7 mouse cellular contexts compared by ENCODE assay signal in genomic region chr1:166048230-166048911, GRCm38 (mm10). TPM values are rescaled to one million over a fixed set of nuclear protein-coding genes. Genes with fewer than 3 reads are reported as not detected.
DNase-seq lines count a peak whose midpoint lies in the region; ATAC-seq and TF ChIP-seq lines count a peak whose summit lies in the region.

No protein-coding gene starts in this region.

- no peak for ATAC-seq in hindbrain, embryonic 11.5 days (ENCODE audit: low FRiP score)
- ATAC-seq in lung, embryonic 16.5 days (ENCODE audit: low read depth) = no peak
- ATAC-seq in neural tube, embryonic 15.5 days (ENCODE audit: low FRiP score) = peak; percentile 15; the same call in 1 of the 2 replicates

- H3K4me3 ChIP-seq in cortical plate, adult 2 months (ENCODE audit: insufficient read depth, low read length) = peak overlapping the region; percentile 34
- peak overlapping the region; percentile 29 for H3K4me3 ChIP-seq in hindbrain, embryonic 11.5 days (ENCODE audit: low read depth, low read length)
- H3K4me3 ChIP-seq in lung, embryonic 16.5 days (ENCODE audit: low read length) = peak overlapping the region; percentile 51
- peak overlapping the region; percentile 38 for H3K4me3 ChIP-seq in neural tube, embryonic 15.5 days (replicated peaks)

- peak overlapping the region; percentile 73 for H3K4me2 ChIP-seq in hindbrain, embryonic 11.5 days (replicated peaks; ENCODE audit: low read depth, low read length)
- H3K4me2 ChIP-seq in lung, embryonic 16.5 days (ENCODE audit: low read depth, low read length) = peak overlapping the region; percentile 96
- H3K4me2 ChIP-seq in neural tube, embryonic 15.5 days = peak overlapping the region; percentile 86

- peaks cover 9% of the 10 kb centered on the region; the same call in 1 of the 2 replicates for H3K27me3 ChIP-seq in hindbrain, embryonic 11.5 days (ENCODE audit: control insufficient read depth, insufficient read depth, low read length)
- no peaks in the 10 kb centered on the region for H3K27me3 ChIP-seq in lung, embryonic 16.5 days (ENCODE audit: control insufficient read depth, insufficient read depth, low read depth, low read length)
- 0 out of 2 replicates have a peak, but pooled peaks cover 12% of the 10 kb centered on the region for H3K27me3 ChIP-seq in neural tube, embryonic 15.5 days (replicated peaks)

- H3K9me3 ChIP-seq in hindbrain, embryonic 11.5 days (ENCODE audit: control insufficient read depth, low read length) = no peaks in the 10 kb centered on the region
- H3K9me3 ChIP-seq in lung, embryonic 16.5 days (ENCODE audit: control insufficient read depth, low read length) = no peaks in the 10 kb centered on the region
- no peaks in the 10 kb centered on the region for H3K9me3 ChIP-seq in neural tube, embryonic 15.5 days (replicated peaks)

- no peak for TF ChIP-seq CTCF in cortical plate, adult 2 months (IDR thresholded peaks at IDR 0.05; ENCODE audit: extremely low read depth, insufficient read depth, low read length)

- no peaks in the 10 kb centered on the region for H3K36me3 ChIP-seq in hindbrain, embryonic 11.5 days (ENCODE audit: control insufficient read depth, insufficient read depth, low read length)
- H3K36me3 ChIP-seq in lung, embryonic 16.5 days (ENCODE audit: control insufficient read depth, insufficient read depth, low read length) = no peaks in the 10 kb centered on the region
- no peaks in the 10 kb centered on the region for H3K36me3 ChIP-seq in neural tube, embryonic 15.5 days

- no peak overlapping the region for H3K27ac ChIP-seq in cortical plate, adult 2 months (ENCODE audit: insufficient read depth, low read length)
- H3K27ac ChIP-seq in hindbrain, embryonic 11.5 days (ENCODE audit: low read depth, low read length) = no peak overlapping the region
- peak overlapping the region; percentile 19; the same call in 1 of the 2 replicates for H3K27ac ChIP-seq in lung, embryonic 16.5 days (ENCODE audit: low read length)
- H3K27ac ChIP-seq in neural tube, embryonic 15.5 days (replicated peaks) = peak overlapping the region; percentile 59

- TF ChIP-seq POLR2A in cortical plate, adult 2 months (IDR thresholded peaks at IDR 0.05; ENCODE audit: extremely low read depth, insufficient read depth, low read length) = no peak

- under 1% methylated on average over 23 of the region's 23 CpGs for WGBS in hindbrain, embryonic 11.5 days
- 1% methylated on average over 23 of the region's 23 CpGs for whole genome bisulfite sequencing in lung, embryonic 16.5 days
- 1% methylated on average over 23 of the region's 23 CpGs for WGBS in neural tube, embryonic 15.5 days

- H3K4me1 ChIP-seq in cortical plate, adult 2 months (ENCODE audit: control insufficient read depth, insufficient read depth, low read length) = peaks cover 2% of the 10 kb centered on the region
- peaks cover 14% of the 10 kb centered on the region for H3K4me1 ChIP-seq in hindbrain, embryonic 11.5 days (replicated peaks; ENCODE audit: control insufficient read depth, insufficient read depth, low read length)
- H3K4me1 ChIP-seq in lung, embryonic 16.5 days (replicated peaks; ENCODE audit: control insufficient read depth, insufficient read depth, low read length) = peaks cover 35% of the 10 kb centered on the region
- peaks cover 42% of the 10 kb centered on the region for H3K4me1 ChIP-seq in neural tube, embryonic 15.5 days

- peak; percentile 9 for DNase-seq in urinary bladder, postnatal 25 days (ENCODE audit: low spot score)
- no peak for DNase-seq in urinary bladder, postnatal 10 days (ENCODE audit: low spot score)
- DNase-seq in hindbrain, embryonic 11.5 days (ENCODE audit: low spot score) = peak; percentile 64
- no peak for DNase-seq in right cerebral cortex, postnatal 36 days (ENCODE audit: low spot score in 2 of 2)

- H3K9ac ChIP-seq in hindbrain, embryonic 11.5 days (ENCODE audit: low read depth, low read length) = peak overlapping the region; percentile 25; the same call in 1 of the 2 replicates
- peak overlapping the region; percentile 59 for H3K9ac ChIP-seq in lung, embryonic 16.5 days (ENCODE audit: low read length)
- peak overlapping the region; percentile 49 for H3K9ac ChIP-seq in neural tube, embryonic 15.5 days (replicated peaks)

RNA-seq across cellular contexts. Expression of gene Pou2f1, which starts 45.9 kb away (rescaled TPM):
- 7.4 and 7.7 TPM in 2 replicates for polyA plus RNA-seq in cortical plate, adult 2 months (2012; rRNA removed)
- 25.0 and 26.1 TPM in 2 replicates for polyA plus RNA-seq in hindbrain, embryonic 11.5 days (2014; fragmentation: Nextera tagmentation; extraction: Ambion mirVana)
- polyA plus RNA-seq in lung, embryonic 16.5 days (2015; fragmentation: Nextera tagmentation; extraction: Ambion mirVana) = 12.6 and 16.3 TPM in 2 replicates
- polyA plus RNA-seq in neural tube, embryonic 15.5 days (2015; fragmentation: Nextera tagmentation; extraction: Ambion mirVana) = 14.7 and 15.3 TPM in 2 replicates

Comparison
In these comparisons a context has a peak if more than half of its experiments do, and no peak if none do; other contexts are left out.
1. DNase-seq: peak in urinary bladder, postnatal 25 days (single experiment) and hindbrain, embryonic 11.5 days (single experiment); none in urinary bladder, postnatal 10 days (single experiment) and right cerebral cortex, postnatal 36 days (0 of 2).
2. H3K27ac ChIP-seq: peak in lung, embryonic 16.5 days (single experiment) and neural tube, embryonic 15.5 days (single experiment); none in cortical plate, adult 2 months (single experiment) and hindbrain, embryonic 11.5 days (single experiment).
3. Peak in every context shown above with its lines, with median percentiles within 50 percentile points of each other: H3K4me3 ChIP-seq, H3K4me2 ChIP-seq and H3K9ac ChIP-seq.